Mouse (Mus musculus) B cell, adult 2 months (primary cell): ENCODE measurements around the gene Rhobtb1.

ENCODE experiments used
- DNase-seq, 2 experiments: peaks; one replicate each; pipeline ENCODE4 v3.0.0; 2022

Rhobtb1 gene

DNA sequence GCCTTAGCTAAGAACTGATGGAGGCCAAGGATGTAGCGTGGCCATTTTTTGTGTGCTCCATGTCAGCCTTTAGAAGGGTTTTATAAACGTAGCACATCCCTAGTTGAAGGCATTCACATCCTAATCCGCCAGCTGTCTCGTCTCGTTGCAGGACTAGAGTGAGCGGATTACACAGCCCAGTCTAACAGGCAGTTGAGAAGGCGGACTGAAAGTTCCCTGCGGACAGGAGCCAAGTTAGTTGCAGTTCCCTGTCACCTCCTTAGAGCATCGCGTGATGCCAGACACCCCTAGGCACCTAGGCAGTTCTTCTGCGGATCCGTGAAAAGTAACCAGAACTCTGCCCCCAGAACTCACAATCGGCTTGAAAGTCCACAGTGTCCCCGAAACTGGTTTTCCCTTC, 60.7 kb downstream of the Rhobtb1 start:
- peak; percentile 31 to 40 for DNase-seq

- peak; percentile 69 to 71 for DNase-seq
These were observed 61.6 kb downstream of the Rhobtb1 start, which contains the start of gene A930033H14Rik for GRCm38 (mm10) chr10:69212542-69213440. A930033H14Rik (minus strand) TSS chr10:69213098.

DNA sequence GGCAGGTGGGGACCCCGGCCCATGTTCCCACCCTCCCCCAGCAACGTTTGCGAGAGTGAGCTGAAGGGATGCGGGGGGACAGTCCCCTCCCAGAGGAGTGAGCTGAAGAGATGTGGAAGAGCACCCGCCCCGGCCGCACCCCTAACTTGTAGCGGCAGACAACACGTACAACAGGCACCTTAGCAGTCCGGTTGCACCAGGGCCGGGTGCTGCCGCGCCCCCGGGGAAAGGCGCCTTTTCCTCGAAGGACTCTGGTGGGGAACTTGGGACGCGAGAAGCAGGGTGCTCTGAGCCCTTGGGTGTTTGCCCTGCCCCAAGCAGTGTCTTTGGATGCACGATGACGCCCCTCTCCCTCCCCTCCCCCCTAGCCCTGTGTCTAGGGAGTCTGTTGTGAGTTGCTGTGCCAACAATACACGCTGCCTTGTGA, 62.2 kb downstream of the Rhobtb1 start:
- DNase-seq, result peak in 1 of 2 experiments; percentile 42

DNA sequence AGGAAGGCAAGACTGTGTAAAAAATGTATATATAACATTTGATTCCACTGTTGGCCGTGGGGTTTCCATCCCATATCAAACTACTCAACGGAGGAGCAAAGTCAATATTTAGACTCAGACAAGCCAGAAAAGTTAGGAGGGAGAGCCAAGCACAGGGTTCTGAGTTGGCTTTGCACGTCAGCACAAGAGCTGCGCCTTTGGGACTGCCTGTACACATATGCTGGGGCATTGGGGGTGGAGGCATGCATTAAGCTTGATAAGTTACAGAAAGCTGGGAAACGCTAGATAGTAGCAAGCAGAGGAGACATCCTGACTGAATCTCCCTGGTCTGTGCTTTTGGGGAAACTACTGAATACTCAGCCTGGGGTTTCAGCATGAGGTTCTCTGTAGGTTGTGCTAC, 62.8 kb downstream of the Rhobtb1 start:
- no peak for DNase-seq

GRCm38 (mm10) chr10:69217127-69217690, 66.0 kb downstream of the Rhobtb1 start:
- DNase-seq, result peak; percentile 4 to 9

GRCm38 (mm10) chr10:69218458-69219288, 67.4 kb downstream of the Rhobtb1 start:
- DNase-seq, result no peak

DNA sequence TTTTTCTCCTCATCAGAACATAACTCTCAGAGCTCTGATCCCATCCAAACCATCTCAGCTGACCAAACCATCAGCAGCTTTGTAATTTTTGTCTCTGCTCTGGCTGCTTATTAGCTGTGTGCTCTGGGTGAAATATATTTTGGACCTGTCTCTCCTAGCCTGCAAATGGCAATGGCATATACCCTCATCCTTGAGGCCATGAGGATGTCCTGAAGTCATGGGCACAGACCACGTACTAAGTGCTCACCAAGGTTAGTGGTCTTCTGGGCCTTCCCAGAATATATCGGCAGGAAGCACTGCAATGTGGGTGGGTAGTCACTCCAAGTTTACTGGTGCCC, 68.0 kb downstream of the Rhobtb1 start:
- no peak for DNase-seq

DNA sequence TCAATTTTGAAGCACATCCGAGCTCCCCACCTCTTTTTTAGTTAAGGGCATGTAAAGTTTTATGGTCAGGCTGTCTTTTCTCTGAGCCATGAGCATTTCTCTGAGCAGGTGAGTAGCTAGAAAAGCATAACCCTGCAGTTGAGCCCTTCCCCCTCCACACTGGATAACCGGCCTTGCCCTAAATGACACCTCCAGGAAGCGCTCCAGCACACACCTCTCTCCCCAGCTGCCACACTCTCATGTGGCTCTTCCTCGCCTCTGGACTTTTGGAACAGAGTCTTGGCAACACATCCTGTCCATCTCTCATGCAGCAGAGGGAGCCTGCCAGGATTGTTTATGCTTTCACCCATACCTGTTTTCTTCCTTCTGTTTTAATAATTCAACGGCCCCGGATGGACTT, 69.1 kb downstream of the Rhobtb1 start:
- DNase-seq, result no peak

DNA sequence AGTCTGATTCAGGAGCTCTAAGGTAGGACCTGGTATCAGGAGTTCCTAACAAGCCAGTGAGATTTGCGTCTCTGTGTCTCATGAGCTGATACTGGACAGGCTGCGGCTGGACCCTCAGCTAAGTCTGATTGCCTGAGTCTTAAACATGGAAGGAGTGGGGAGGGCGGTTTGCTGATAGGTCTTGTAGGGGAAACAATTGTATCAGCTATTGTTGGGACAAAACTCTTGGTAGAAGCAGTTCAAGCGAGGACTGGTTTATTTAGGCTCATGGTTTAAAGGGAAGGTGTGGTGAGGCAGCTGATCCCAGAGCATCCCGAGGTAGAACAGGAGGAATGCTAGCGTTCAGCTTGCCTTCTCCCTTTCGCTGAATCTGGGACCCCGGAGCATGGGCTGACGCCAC, 69.9 kb downstream of the Rhobtb1 start:
- DNase-seq, result no peak

DNA sequence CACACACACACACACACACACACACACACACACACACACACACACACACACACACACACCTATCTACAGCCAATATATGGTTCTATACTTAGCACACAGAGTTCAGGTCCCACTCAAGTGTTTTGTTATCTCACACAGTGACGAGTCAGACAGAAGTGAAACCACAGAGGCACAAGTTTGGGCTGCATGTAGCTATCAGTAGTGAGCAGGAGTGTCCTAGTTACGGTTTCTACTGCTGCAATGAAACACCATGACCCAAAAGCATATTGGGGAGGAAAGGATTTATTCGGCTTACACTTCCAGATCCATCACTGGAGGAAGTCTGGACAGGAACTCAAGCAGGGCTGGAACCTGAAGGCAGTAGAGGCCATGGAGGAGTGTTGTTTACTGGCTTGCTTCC, 70.7 kb downstream of the Rhobtb1 start:
- peak; percentile 41 to 49 for DNase-seq

GRCm38 (mm10) chr10:69223232-69223631, 72.0 kb downstream of the Rhobtb1 start:
- no peak for DNase-seq

- DNase-seq, result no peak
These were observed 73.0 kb downstream of the Rhobtb1 start for GRCm38 (mm10) chr10:69224276-69224675.

GRCm38 (mm10) chr10:69225471-69225870, 74.2 kb downstream of the Rhobtb1 start:
- DNase-seq, result no peak

GRCm38 (mm10) chr10:69225951-69226350, 74.7 kb downstream of the Rhobtb1 start:
- no peak for DNase-seq

DNA sequence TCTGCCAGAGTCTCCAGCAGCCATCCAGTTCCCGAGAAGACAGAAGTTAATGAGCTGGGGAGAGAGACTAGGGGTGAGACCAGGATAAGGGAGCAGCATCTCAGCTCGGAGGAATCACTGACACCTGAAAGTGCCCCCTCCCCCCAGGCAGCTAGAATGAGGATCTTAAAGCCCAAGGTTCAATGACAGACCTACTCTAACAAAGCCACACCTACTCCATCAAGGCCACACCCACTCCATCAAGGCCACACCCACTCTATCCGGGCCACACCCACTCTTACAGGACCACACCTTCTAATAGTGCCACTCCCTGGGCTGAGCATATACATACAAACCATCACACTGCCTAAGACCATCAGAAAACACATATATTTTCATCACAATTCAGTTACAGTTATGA, 86.0 kb downstream of the Rhobtb1 start:
- no peak for DNase-seq

GRCm38 (mm10) chr10:69237781-69238180, 86.5 kb downstream of the Rhobtb1 start:
- no peak for DNase-seq

DNA sequence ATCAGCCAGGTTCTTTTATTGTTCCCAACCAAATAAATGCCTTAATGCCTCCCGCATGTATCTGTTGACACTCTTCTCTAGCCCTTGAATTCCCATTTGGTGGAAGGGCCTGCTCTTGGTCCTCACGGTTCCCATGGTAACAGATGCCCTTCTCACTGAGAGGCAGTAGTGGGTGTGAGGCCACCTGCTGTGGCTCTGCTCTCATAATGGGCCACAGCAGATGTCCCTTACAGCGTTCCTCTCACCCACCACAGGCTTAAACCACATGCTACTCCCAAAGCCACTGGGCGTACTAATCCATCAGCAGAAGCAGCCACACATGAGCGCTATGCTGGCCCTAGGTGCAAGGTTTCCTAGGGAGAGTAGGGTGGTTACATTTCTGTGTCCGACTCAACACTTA, 87.1 kb downstream of the Rhobtb1 start:
- no peak for DNase-seq

- DNase-seq, result no peak
These were observed 89.3 kb downstream of the Rhobtb1 start for GRCm38 (mm10) chr10:69240530-69240929.

DNA sequence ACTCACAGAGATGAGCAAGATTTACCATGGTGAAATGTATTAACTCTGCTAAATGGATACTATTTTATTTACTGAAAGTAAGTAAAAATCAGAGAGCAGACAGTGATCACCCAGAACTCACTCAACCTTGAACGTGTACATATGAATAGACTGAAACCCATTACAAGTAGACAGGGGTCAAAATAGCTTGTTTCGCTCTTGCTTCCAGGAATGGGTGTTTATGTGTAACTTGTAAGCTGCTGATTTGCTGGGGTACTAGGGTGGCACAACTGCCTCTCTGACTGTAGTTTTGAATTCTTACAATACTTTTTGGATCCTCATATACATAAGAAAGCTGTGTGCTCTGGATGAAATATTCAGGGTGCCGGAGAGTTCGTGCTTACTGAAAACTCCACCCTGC, 93.9 kb downstream of the Rhobtb1 start:
- DNase-seq, result no peak

DNA sequence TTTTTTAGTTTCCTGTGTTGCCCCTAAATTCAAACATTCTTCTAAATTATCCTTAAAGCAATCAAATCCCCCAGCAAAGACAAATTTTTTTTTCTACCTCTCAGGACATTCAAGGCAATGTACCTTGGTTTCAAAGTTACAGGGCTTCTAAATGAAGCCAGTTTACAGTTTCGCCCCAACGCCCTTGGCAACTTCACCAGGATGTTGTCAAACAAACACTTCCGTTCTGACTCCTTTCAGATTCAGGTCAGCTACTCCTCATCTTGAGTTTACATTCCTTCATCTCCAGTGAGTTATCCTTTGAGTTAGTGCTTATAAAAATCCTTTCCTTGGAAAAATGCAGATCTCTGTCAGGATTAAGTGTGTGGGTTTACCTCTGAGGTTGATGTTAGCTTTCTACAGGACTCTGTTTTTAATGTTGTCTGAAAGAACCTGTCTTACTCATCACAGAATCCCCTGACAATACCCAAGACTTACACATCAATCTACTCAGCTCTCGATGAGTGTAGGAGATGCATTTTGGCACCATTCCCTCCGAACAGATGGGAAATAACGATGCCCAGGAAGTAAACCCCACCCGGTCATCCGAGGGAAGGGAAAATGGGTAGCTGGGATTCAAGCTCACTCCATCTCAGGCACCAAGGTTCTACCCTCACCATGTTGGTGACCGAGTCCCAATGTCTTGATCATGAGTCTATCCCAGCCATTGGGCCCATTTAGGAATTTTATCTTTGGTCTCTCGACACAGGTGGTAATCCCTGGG, 94.9 kb downstream of the Rhobtb1 start:
- peak in 1 of 2 experiments; percentile 36 for DNase-seq

GRCm38 (mm10) chr10:69246762-69247161, 95.5 kb downstream of the Rhobtb1 start:
- peak in 1 of 2 experiments; percentile 28 for DNase-seq

- peak in 1 of 2 experiments; percentile 27 for DNase-seq
These were observed 96.2 kb downstream of the Rhobtb1 start for GRCm38 (mm10) chr10:69247311-69248033.
